In the genomic region with DNA sequence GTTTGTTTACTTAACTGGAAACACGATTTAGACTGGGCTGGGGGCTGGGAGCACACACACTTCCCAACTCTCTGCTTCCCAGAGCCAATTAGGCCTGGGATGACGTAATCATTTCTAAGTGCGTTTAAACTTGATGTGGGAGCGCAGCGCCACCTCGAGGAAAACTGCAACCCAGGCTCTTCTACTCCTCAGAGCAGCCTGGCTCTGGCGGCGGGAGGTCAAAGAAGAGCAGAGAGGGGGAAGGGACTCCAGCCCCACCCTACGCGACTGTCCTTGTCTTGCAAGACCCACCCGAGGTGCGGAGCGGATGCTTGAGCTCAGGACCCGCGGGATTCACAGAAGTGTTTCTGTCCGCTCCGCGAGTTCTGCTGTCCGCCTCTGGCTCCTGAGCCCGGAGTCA, we compare ENCODE assay signal across 8 mouse cellular contexts. TPM values are rescaled to one million over a fixed set of nuclear protein-coding genes. Genes with fewer than 3 reads are reported as not detected.
DNase-seq lines count a peak whose midpoint lies in the region; ATAC-seq and TF ChIP-seq lines count a peak whose summit lies in the region.

No protein-coding gene starts in this region.

- peak; percentile 93 for TF ChIP-seq RAD21 in CH12.LX (IDR thresholded peaks at IDR 0.05; ENCODE audit: low read depth, low read length)

- in situ Hi-C loops in CH12.LX (cut with MboI; ENCODE audit: low pct_ligation_motif_present, low pct_unique_long_range_greater_than_20kb, low sequenced_read_pairs): no loop called here

- H3K9me3 ChIP-seq in CH12.LX (replicated peaks; ENCODE audit: low read length): no peaks in the 10 kb centered on the region
- no peaks in the 10 kb centered on the region for H3K9me3 ChIP-seq in forebrain, embryonic 14.5 days (replicated peaks; ENCODE audit: control insufficient read depth, low read length)
- no peaks in the 10 kb centered on the region for H3K9me3 ChIP-seq in liver, embryonic 16.5 days (replicated peaks; ENCODE audit: control insufficient read depth, low read length)
- no peaks in the 10 kb centered on the region for H3K9me3 ChIP-seq in neural tube, embryonic 12.5 days

- no peak for TF ChIP-seq POLR2A in CH12.LX (IDR thresholded peaks at IDR 0.05; ENCODE audit: low read depth, low read length)

- no peak for TF ChIP-seq EP300 in CH12.LX (IDR thresholded peaks at IDR 0.05; ENCODE audit: low read length)

- H3K4me2 ChIP-seq in CH12.LX (ENCODE audit: insufficient read depth, low read depth, poor library complexity, severe bottlenecking): peak overlapping the region; percentile 45
- H3K4me2 ChIP-seq in forebrain, embryonic 14.5 days (ENCODE audit: low read length): peak overlapping the region; percentile 94
- H3K4me2 ChIP-seq in liver, embryonic 16.5 days (ENCODE audit: low read depth, low read length): peak overlapping the region; percentile 51
- peak overlapping the region; percentile 81 for H3K4me2 ChIP-seq in neural tube, embryonic 12.5 days (replicated peaks)

- H3K4me3 ChIP-seq in CH12.LX (replicated peaks in 1 of 3; ENCODE audit: low read depth in 2 of 3, low read length in 2 of 3, poor library complexity in 1 of 3): peak overlapping the region in 1 of 3 experiments; percentile 13
- peak overlapping the region; percentile 35 for H3K4me3 ChIP-seq in forebrain, embryonic 14.5 days (ENCODE audit: low read depth, low read length)
- H3K4me3 ChIP-seq in liver, embryonic 16.5 days (ENCODE audit: low read depth, low read length): peak overlapping the region; percentile 20
- peak overlapping the region; percentile 36 for H3K4me3 ChIP-seq in neural tube, embryonic 12.5 days

- peak; percentile 31 to 93; a peak in 2 of 4 replicates for TF ChIP-seq CTCF in CH12.LX (conservative IDR thresholded peaks at IDR 0.05 in 1 of 2, IDR thresholded peaks at IDR 0.05 in 1 of 2; ENCODE audit: low read depth in 2 of 2, low read length in 2 of 2)

- H3K27me3 ChIP-seq in CH12.LX (replicated peaks): no peaks in the 10 kb centered on the region
- H3K27me3 ChIP-seq in forebrain, embryonic 14.5 days (replicated peaks; ENCODE audit: control insufficient read depth, insufficient read depth, low read length): no peaks in the 10 kb centered on the region
- peaks cover 5% of the 10 kb centered on the region; the same call in 1 of the 2 replicates for H3K27me3 ChIP-seq in liver, embryonic 16.5 days (ENCODE audit: control insufficient read depth, insufficient read depth, low read depth, low read length)
- no peaks in the 10 kb centered on the region for H3K27me3 ChIP-seq in neural tube, embryonic 12.5 days (replicated peaks)

- no peaks in the 10 kb centered on the region for H3K36me3 ChIP-seq in CH12.LX (replicated peaks in 1 of 2; ENCODE audit: control insufficient read depth in 1 of 2, insufficient read depth in 1 of 2, low read length in 1 of 2)
- no peaks in the 10 kb centered on the region for H3K36me3 ChIP-seq in forebrain, embryonic 14.5 days (ENCODE audit: control insufficient read depth, insufficient read depth, low read length)
- H3K36me3 ChIP-seq in liver, embryonic 16.5 days (ENCODE audit: control insufficient read depth, insufficient read depth): no peaks in the 10 kb centered on the region
- peaks cover 3% of the 10 kb centered on the region; the same call in 1 of the 2 replicates for H3K36me3 ChIP-seq in neural tube, embryonic 12.5 days

- intact Hi-C loops in heart, postnatal 10 days (cut with DNase I): loop anchor here (1.0 to 2.0 kb wide), 5 partner anchors 55 to 214 kb away; a partner anchor contains a TSS

- peak; percentile 81 for DNase-seq in CH12.LX (ENCODE audit: extremely low read depth)
- peak; percentile 54 for DNase-seq in c-Kit-positive CD71-positive TER-119-positive erythroid progenitor cells, embryonic 14.5 days (ENCODE audit: low spot score)
- DNase-seq in forebrain, embryonic 14.5 days (ENCODE audit: low spot score): peak; percentile 96
- DNase-seq in heart, postnatal 10 days: peak; percentile 91 to 93
- peak; percentile 81 for DNase-seq in large intestine, adult 2 months (ENCODE audit: low read depth, low spot score)
- peak; percentile 93 for DNase-seq in telencephalon, adult 2 months (ENCODE audit: low read depth, low spot score)

- dilution Hi-C loops in CH12.LX (cut with MboI; ENCODE audit: extremely low pct_ligation_motif_present, extremely low pct_unique_long_range_greater_than_20kb, low sequenced_read_pairs): no loop called here

- peak; percentile 79 for ATAC-seq in forebrain, embryonic 14.5 days
- peak; percentile 43; the same call in 1 of the 2 replicates for ATAC-seq in liver, embryonic 16.5 days (ENCODE audit: low read depth)
- ATAC-seq in neural tube, embryonic 12.5 days (ENCODE audit: low FRiP score, low read depth): peak; percentile 76

- no peak overlapping the region for H3K27ac ChIP-seq in CH12.LX (ENCODE audit: insufficient read depth, low read depth)
- no peak overlapping the region for H3K27ac ChIP-seq in forebrain, embryonic 14.5 days (ENCODE audit: low read depth, low read length)
- no peak overlapping the region for H3K27ac ChIP-seq in liver, embryonic 16.5 days (ENCODE audit: low read length)
- H3K27ac ChIP-seq in neural tube, embryonic 12.5 days: no peak overlapping the region

- peak overlapping the region; percentile 1; the same call in 1 of the 2 replicates for H3K9ac ChIP-seq in CH12.LX (ENCODE audit: insufficient read depth, low read depth)
- H3K9ac ChIP-seq in forebrain, embryonic 14.5 days (ENCODE audit: low read length): peak overlapping the region; percentile 59
- no peak overlapping the region for H3K9ac ChIP-seq in liver, embryonic 16.5 days (ENCODE audit: low read depth, low read length)
- peak overlapping the region; percentile 56 for H3K9ac ChIP-seq in neural tube, embryonic 12.5 days

- WGBS in forebrain, embryonic 14.5 days: 1% methylated on average over 20 of the region's 20 CpGs
- under 1% methylated on average over 20 of the region's 20 CpGs for WGBS in large intestine, adult 2 months
- WGBS in liver, embryonic 16.5 days (ENCODE audit: insufficient replicate concordance): 2% methylated on average over 20 of the region's 20 CpGs
- 1% methylated on average over 20 of the region's 20 CpGs for WGBS in neural tube, embryonic 12.5 days

- H3K4me1 ChIP-seq in CH12.LX (ENCODE audit: control insufficient read depth in 1 of 2, insufficient read depth in 2 of 2): peaks cover 2 to 12% of the 10 kb centered on the region in 2 experiments; a peak in 3 of 4 replicates
- H3K4me1 ChIP-seq in forebrain, embryonic 14.5 days (ENCODE audit: control insufficient read depth, insufficient read depth, low read length): peaks cover 14% of the 10 kb centered on the region
- no peaks in the 10 kb centered on the region for H3K4me1 ChIP-seq in liver, embryonic 16.5 days (ENCODE audit: control insufficient read depth, low read depth, low read length)
- H3K4me1 ChIP-seq in neural tube, embryonic 12.5 days: peaks cover 29% of the 10 kb centered on the region

- no peaks in the 10 kb centered on the region for H3K79me2 ChIP-seq in CH12.LX (replicated peaks; ENCODE audit: control insufficient read depth, extremely low read depth, insufficient read depth, poor library complexity, severe bottlenecking)

TF ChIP-seq in CH12.LX, 34 proteins besides CTCF, POLR2A, EP300 and RAD21 (continues in another document):
- TF ChIP-seq E2F4 (IDR thresholded peaks at IDR 0.05; ENCODE audit: insufficient replicate concordance, low read depth, low read length) (no peak), SMC3 (IDR thresholded peaks at IDR 0.05; ENCODE audit: low read depth, low read length) (peak; percentile 91), IRF4 (IDR thresholded peaks at IDR 0.05; ENCODE audit: low read depth, low read length) (peak; percentile 44; the same call in 1 of the 2 replicates), ZKSCAN1 (IDR thresholded peaks at IDR 0.05; ENCODE audit: borderline replicate concordance, low read depth, low read length) (no peak), JUN (IDR thresholded peaks at IDR 0.05; ENCODE audit: insufficient read depth, low read depth, low read length) (peak; percentile 96), SIN3A (IDR thresholded peaks at IDR 0.05; ENCODE audit: low read length) (peak; percentile 58), JUND (conservative IDR thresholded peaks at IDR 0.05; ENCODE audit: low read depth, low read length) (peak; percentile 95), ZC3H11A (IDR thresholded peaks at IDR 0.05; ENCODE audit: low read depth, low read length) (peak; percentile 46), NELFE (IDR thresholded peaks at IDR 0.05; ENCODE audit: low read depth, low read length) (0 out of 2 replicates have a peak, but pooled peaks have one; percentile 34), MYC (IDR thresholded peaks at IDR 0.05; ENCODE audit: low read depth, low read length) (0 out of 2 replicates have a peak, but pooled peaks have one; percentile 15)

RNA-seq across cellular contexts. Expression of a gene that starts 6.8 kb away (rescaled TPM):
- total RNA-seq in CH12.LX (2012; rRNA removed) (0.08 and 0.13 TPM in 2 replicates), CH12.LX (2014; rRNA removed) (not detected in 2 replicates)
- 0.18 and 0.41 TPM in 2 replicates for polyA plus RNA-seq in CH12.LX (2012; ENCODE audit: insufficient read length, low read depth)
- polyA plus RNA-seq in forebrain, embryonic 14.5 days (2014; fragmentation: Nextera tagmentation; extraction: Ambion mirVana): 62.9 and 68.8 TPM in 2 replicates
- 1 to 10 TPM; 7.2 to 7.8 TPM for total RNA-seq in heart, postnatal 10 days (2021)
- polyA plus RNA-seq in large intestine, adult 2 months (2012; rRNA removed): 2.7 and 5.1 TPM in 2 replicates
- polyA plus RNA-seq in liver, embryonic 16.5 days (2015; fragmentation: Nextera tagmentation; extraction: Ambion mirVana): 1.0 and 1.3 TPM in 2 replicates
- polyA plus RNA-seq in neural tube, embryonic 12.5 days (2016; fragmentation: Nextera tagmentation; extraction: Ambion mirVana): 72.1 and 75.5 TPM in 2 replicates

RNA-seq across cellular contexts. Expression of a gene that starts 43.6 kb away (rescaled TPM):
- total RNA-seq in CH12.LX (2012; rRNA removed) (not detected in 2 replicates), CH12.LX (2014; rRNA removed) (not detected in 2 replicates)
- polyA plus RNA-seq in CH12.LX (2012; ENCODE audit: insufficient read length, low read depth): not detected in 2 replicates
- polyA plus RNA-seq in forebrain, embryonic 14.5 days (2014; fragmentation: Nextera tagmentation; extraction: Ambion mirVana): 0.17 and 0.30 TPM in 2 replicates
- total RNA-seq in heart, postnatal 10 days (2021): 1 to 10 TPM; 1.7 to 3.0 TPM
- 17.6 and 19.1 TPM in 2 replicates for polyA plus RNA-seq in large intestine, adult 2 months (2012; rRNA removed)
- 0.07 and 0.12 TPM in 2 replicates for polyA plus RNA-seq in liver, embryonic 16.5 days (2015; fragmentation: Nextera tagmentation; extraction: Ambion mirVana)
- polyA plus RNA-seq in neural tube, embryonic 12.5 days (2016; fragmentation: Nextera tagmentation; extraction: Ambion mirVana): 0.37 and 0.49 TPM in 2 replicates

RNA-seq across cellular contexts. Expression of a gene that starts 54.7 kb away (rescaled TPM):
- total RNA-seq in CH12.LX (2012; rRNA removed) (126 and 180 TPM in 2 replicates), CH12.LX (2014; rRNA removed) (238 and 272 TPM in 2 replicates)
- polyA plus RNA-seq in CH12.LX (2012; ENCODE audit: insufficient read length, low read depth): 341 and 372 TPM in 2 replicates
- 148 and 156 TPM in 2 replicates for polyA plus RNA-seq in forebrain, embryonic 14.5 days (2014; fragmentation: Nextera tagmentation; extraction: Ambion mirVana)
- 100 to 1,000 TPM; 406 to 428 TPM for total RNA-seq in heart, postnatal 10 days (2021)
- 71.0 and 73.1 TPM in 2 replicates for polyA plus RNA-seq in large intestine, adult 2 months (2012; rRNA removed)
- 85.6 and 101 TPM in 2 replicates for polyA plus RNA-seq in liver, embryonic 16.5 days (2015; fragmentation: Nextera tagmentation; extraction: Ambion mirVana)
- polyA plus RNA-seq in neural tube, embryonic 12.5 days (2016; fragmentation: Nextera tagmentation; extraction: Ambion mirVana): 158 and 172 TPM in 2 replicates

Comparison
In these comparisons a context has a peak if more than half of its experiments do, and no peak if none do; other contexts are left out.
1. RNA of a gene that starts 6.8 kb away (polyA plus RNA-seq): 72.1 to 75.5 TPM in neural tube, embryonic 12.5 days and 62.9 to 68.8 TPM in forebrain, embryonic 14.5 days; 2.7 to 5.1 TPM in large intestine, adult 2 months, 1.0 to 1.3 TPM in liver, embryonic 16.5 days and 0.18 to 0.41 TPM in CH12.LX; every median in the first group is over 10 times any median in the second.
2. RNA of a gene that starts 43.6 kb away (polyA plus RNA-seq): 17.6 to 19.1 TPM in large intestine, adult 2 months; 0.37 to 0.49 TPM in neural tube, embryonic 12.5 days, 0.17 to 0.30 TPM in forebrain, embryonic 14.5 days, 0.07 to 0.12 TPM in liver, embryonic 16.5 days and not detected in CH12.LX; every median in the first group is over 10 times any median in the second.
3. Peak in every context shown above with its lines, with median percentiles within 50 percentile points of each other: DNase-seq, H3K4me2 ChIP-seq and ATAC-seq.